Mouse (Mus musculus): ENCODE measurements at regions not wholly inside any gene's neighbourhood (a gene's known extent, or its start where the extent isn't known, plus 50 kb on each side); places are given as distances from the start of the nearest gene placed in this dataset.

GRCm38 (mm10) chr8:127662776-127663499 lies 599.2 kb downstream of the Pard3 start:
- H3K36me3 ChIP-seq, result no peaks in the 10 kb centered on the region
- H3K9ac ChIP-seq, result no peak overlapping the region
- no peaks in the 10 kb centered on the region for H3K9me3 ChIP-seq
- no peak overlapping the region for H3K4me3 ChIP-seq
- no peaks in the 10 kb centered on the region for H3K27me3 ChIP-seq
- no peak overlapping the region for H3K4me2 ChIP-seq
- 92% methylated on average over 2 of the region's 2 CpGs for WGBS
- H3K4me1 ChIP-seq (replicated peaks), result no peaks in the 10 kb centered on the region
- ATAC-seq (ENCODE audit: low read depth), result no peak
- H3K27ac ChIP-seq (replicated peaks), result no peak overlapping the region

DNA sequence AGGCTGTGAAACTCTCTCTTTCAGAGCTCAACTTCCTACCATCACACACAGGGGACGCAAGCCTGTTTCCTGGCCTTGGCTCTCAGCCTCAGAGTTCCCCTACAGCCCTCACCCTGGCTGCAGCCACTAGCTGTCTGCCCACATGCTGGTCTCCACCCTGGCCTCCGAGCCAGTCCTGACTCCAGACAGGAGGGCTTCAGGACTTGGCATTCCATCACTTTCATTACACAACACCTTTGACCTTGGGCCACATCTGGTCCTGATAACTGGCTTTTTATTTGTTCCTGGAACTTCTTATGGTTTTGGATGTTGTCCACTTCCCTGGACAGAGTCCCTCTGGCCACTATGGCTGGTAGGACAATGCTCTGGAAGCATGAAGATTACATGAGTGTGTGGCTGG lies 602.9 kb downstream of the Pard3 start:
- Histone ChIP-seq H3K9ac (no peak overlapping the region), H3K4me1 (replicated peaks) (no peaks in the 10 kb centered on the region), H3K36me3 (no peaks in the 10 kb centered on the region), H3K4me3 (no peak overlapping the region), H3K9me3 (no peaks in the 10 kb centered on the region), H3K27me3 (no peaks in the 10 kb centered on the region), H3K27ac (replicated peaks) (no peak overlapping the region), H3K4me2 (no peak overlapping the region)
- no peak for ATAC-seq (ENCODE audit: low read depth)
- WGBS, result 77% methylated on average over 2 of the region's 2 CpGs

DNA sequence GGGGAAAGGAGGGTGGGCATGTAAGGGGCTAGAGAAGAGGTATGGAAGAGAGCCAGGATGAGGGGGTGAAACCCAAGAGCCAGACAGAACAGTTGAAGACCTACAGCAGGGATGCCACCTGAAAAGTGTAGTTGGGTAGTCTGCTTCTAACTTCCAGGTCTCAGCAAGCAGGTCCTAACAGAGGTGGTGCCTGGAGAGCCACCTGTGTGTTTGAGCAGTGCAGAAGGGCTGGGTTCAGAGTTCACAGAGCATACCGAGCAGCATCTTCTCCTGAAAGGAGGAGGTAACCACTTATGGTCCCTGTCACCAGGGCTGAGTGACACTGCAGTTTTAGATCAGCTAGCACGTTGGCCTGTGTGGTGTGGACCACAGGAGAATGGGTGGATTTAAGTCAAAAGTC lies 605.3 kb downstream of the Pard3 start:
- Histone ChIP-seq H3K27ac (replicated peaks) (no peak overlapping the region), H3K4me1 (replicated peaks) (no peaks in the 10 kb centered on the region), H3K36me3 (no peaks in the 10 kb centered on the region), H3K27me3 (no peaks in the 10 kb centered on the region), H3K4me3 (no peak overlapping the region), H3K9me3 (no peaks in the 10 kb centered on the region), H3K9ac (no peak overlapping the region), H3K4me2 (no peak overlapping the region)
- no peak for ATAC-seq (ENCODE audit: low read depth)
- 56% methylated on average over 2 of the region's 2 CpGs for WGBS

- 92% methylated on average over 1 of the region's 1 CpGs for WGBS
- H3K27ac ChIP-seq (replicated peaks), result no peak overlapping the region
- no peaks in the 10 kb centered on the region for H3K27me3 ChIP-seq
- H3K4me3 ChIP-seq, result no peak overlapping the region
- no peak overlapping the region for H3K9ac ChIP-seq
- ATAC-seq (ENCODE audit: low read depth), result no peak
- H3K4me2 ChIP-seq, result no peak overlapping the region
- H3K36me3 ChIP-seq, result no peaks in the 10 kb centered on the region
- H3K4me1 ChIP-seq (replicated peaks), result no peaks in the 10 kb centered on the region
- no peaks in the 10 kb centered on the region for H3K9me3 ChIP-seq
Measured at GRCm38 (mm10) chr8:127674063-127674462, 610.4 kb downstream of the Pard3 start.

- Histone ChIP-seq H3K4me3 (no peak overlapping the region), H3K4me2 (no peak overlapping the region), H3K9me3 (no peaks in the 10 kb centered on the region), H3K27me3 (no peaks in the 10 kb centered on the region), H3K27ac (replicated peaks) (no peak overlapping the region), H3K9ac (no peak overlapping the region), H3K36me3 (no peaks in the 10 kb centered on the region), H3K4me1 (replicated peaks) (no peaks in the 10 kb centered on the region)
- no peak for ATAC-seq (ENCODE audit: low read depth)
- 86% methylated on average over 4 of the region's 4 CpGs for WGBS
Measured at GRCm38 (mm10) chr8:127675377-127675776, 611.7 kb downstream of the Pard3 start.

- 70% methylated on average over 3 of the region's 3 CpGs for whole genome bisulfite sequencing
- H3K36me3 ChIP-seq, result no peaks in the 10 kb centered on the region
- H3K9me3 ChIP-seq, result no peaks in the 10 kb centered on the region
- H3K4me2 ChIP-seq, result no peak overlapping the region
- ATAC-seq (ENCODE audit: low read depth), result no peak
- H3K27ac ChIP-seq (replicated peaks), result no peak overlapping the region
- H3K27me3 ChIP-seq, result no peaks in the 10 kb centered on the region
- no peaks in the 10 kb centered on the region for H3K4me1 ChIP-seq (replicated peaks)
- H3K9ac ChIP-seq, result no peak overlapping the region
- H3K4me3 ChIP-seq, result no peak overlapping the region
Measured at GRCm38 (mm10) chr8:127680205-127680604, 616.5 kb downstream of the Pard3 start.

DNA sequence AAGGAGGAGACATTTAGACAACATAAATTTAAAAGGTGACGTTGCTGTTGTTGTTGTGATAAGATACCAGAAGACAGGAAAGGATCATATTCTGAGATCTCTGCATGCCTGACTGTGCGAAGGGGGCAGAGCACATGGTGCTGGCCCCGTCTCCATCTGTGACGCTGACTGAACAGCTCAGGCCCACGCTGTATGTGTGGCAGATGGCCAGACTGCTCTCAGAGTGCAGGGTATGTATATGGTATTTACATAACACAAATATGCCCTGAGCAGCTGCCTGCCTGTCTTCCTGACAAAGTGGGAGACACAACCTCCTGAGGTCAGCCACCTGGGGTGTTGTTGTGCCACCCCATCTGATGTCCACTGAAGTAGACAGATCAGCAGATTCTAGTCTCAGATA lies 620.5 kb downstream of the Pard3 start:
- Histone ChIP-seq H3K27ac (replicated peaks) (no peak overlapping the region), H3K9ac (no peak overlapping the region), H3K4me3 (no peak overlapping the region), H3K9me3 (no peaks in the 10 kb centered on the region), H3K27me3 (no peaks in the 10 kb centered on the region), H3K4me2 (no peak overlapping the region), H3K4me1 (replicated peaks) (no peaks in the 10 kb centered on the region), H3K36me3 (no peaks in the 10 kb centered on the region)
- WGBS, result 58% methylated on average over 5 of the region's 5 CpGs
- ATAC-seq (ENCODE audit: low read depth), result no peak

GRCm38 (mm10) chr8:127690792-127691191 lies 627.1 kb downstream of the Pard3 start:
- H3K27ac ChIP-seq (replicated peaks), result no peak overlapping the region
- ATAC-seq (ENCODE audit: low read depth), result no peak
- H3K27me3 ChIP-seq, result no peaks in the 10 kb centered on the region
- H3K36me3 ChIP-seq, result no peaks in the 10 kb centered on the region
- no peak overlapping the region for H3K4me2 ChIP-seq
- WGBS, result 83% methylated on average over 4 of the region's 4 CpGs
- H3K9ac ChIP-seq, result no peak overlapping the region
- H3K4me1 ChIP-seq (replicated peaks), result no peaks in the 10 kb centered on the region
- no peaks in the 10 kb centered on the region for H3K9me3 ChIP-seq
- H3K4me3 ChIP-seq, result no peak overlapping the region

GRCm38 (mm10) chr8:127698404-127698803 lies 634.7 kb downstream of the Pard3 start:
- H3K4me1 ChIP-seq (replicated peaks), result no peaks in the 10 kb centered on the region
- no peak for ATAC-seq (ENCODE audit: low read depth)
- no peaks in the 10 kb centered on the region for H3K9me3 ChIP-seq

GRCm38 (mm10) chr8:127704406-127704805 lies 640.7 kb downstream of the Pard3 start:
- no peaks in the 10 kb centered on the region for H3K36me3 ChIP-seq
- no peak overlapping the region for H3K27ac ChIP-seq (replicated peaks)
- H3K9me3 ChIP-seq, result no peaks in the 10 kb centered on the region
- H3K4me3 ChIP-seq, result no peak overlapping the region
- H3K4me1 ChIP-seq (replicated peaks), result peaks cover 9% of the 10 kb centered on the region
- WGBS, result 51% methylated on average over 4 of the region's 4 CpGs
- no peak overlapping the region for H3K9ac ChIP-seq
- H3K4me2 ChIP-seq, result no peak overlapping the region
- no peaks in the 10 kb centered on the region for H3K27me3 ChIP-seq
- ATAC-seq (ENCODE audit: low read depth), result no peak

More at GRCm38 (mm10) chr8:127698404-127698803, 634.7 kb downstream of the Pard3 start:
- Histone ChIP-seq H3K4me3 (no peak overlapping the region), H3K9ac (no peak overlapping the region), H3K27ac (replicated peaks) (no peak overlapping the region), H3K4me2 (no peak overlapping the region), H3K36me3 (no peaks in the 10 kb centered on the region), H3K27me3 (no peaks in the 10 kb centered on the region)
- WGBS, result 90% methylated on average over 4 of the region's 4 CpGs

- peak; percentile 56 for ATAC-seq (ENCODE audit: low read depth)
- WGBS, result 50% methylated on average over 16 of the region's 16 CpGs
- Histone ChIP-seq H3K27me3 (no peaks in the 10 kb centered on the region), H3K9me3 (no peaks in the 10 kb centered on the region), H3K4me3 (no peak overlapping the region), H3K27ac (replicated peaks) (no peak overlapping the region; the same call in 1 of the 2 replicates), H3K4me1 (replicated peaks) (peaks cover 9% of the 10 kb centered on the region), H3K9ac (no peak overlapping the region), H3K4me2 (no peak overlapping the region), H3K36me3 (no peaks in the 10 kb centered on the region)
Measured at GRCm38 (mm10) chr8:127706051-127706835, 642.5 kb downstream of the Pard3 start.

DNA sequence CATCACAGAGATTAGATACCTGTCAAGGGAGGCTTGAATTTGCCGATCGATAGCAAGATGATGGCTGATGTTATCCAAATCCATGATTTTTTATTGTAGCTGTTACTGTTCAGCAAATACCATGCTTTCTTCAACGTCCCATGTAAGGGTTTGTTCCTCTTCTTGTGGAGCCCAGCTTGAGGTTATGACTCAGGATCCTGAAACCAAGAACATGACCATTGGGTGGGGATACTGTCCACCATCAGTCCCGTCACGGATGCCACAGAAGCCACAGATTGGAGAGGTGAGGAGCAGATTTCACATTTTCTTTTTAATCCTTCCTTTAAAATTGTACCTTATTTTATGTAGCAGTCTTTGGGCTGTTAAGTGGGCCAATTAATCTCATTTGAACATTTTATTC lies 645.7 kb downstream of the Pard3 start:
- H3K9ac ChIP-seq, result no peak overlapping the region
- H3K27me3 ChIP-seq, result no peaks in the 10 kb centered on the region
- H3K27ac ChIP-seq (replicated peaks), result no peak overlapping the region
- 91% methylated on average over 5 of the region's 5 CpGs for WGBS
- H3K4me1 ChIP-seq (replicated peaks), result peaks cover 9% of the 10 kb centered on the region
- no peak overlapping the region for H3K4me3 ChIP-seq
- no peak overlapping the region for H3K4me2 ChIP-seq
- no peaks in the 10 kb centered on the region for H3K36me3 ChIP-seq
- no peak for ATAC-seq (ENCODE audit: low read depth)
- no peaks in the 10 kb centered on the region for H3K9me3 ChIP-seq

Measured in neural tube, embryonic 13.5 days (tissue).